Mouse (Mus musculus): ENCODE data around the gene Fam131c. TPM values are rescaled to one million over a fixed set of nuclear protein-coding genes. Genes with fewer than 3 reads are reported as not detected.

Gene Fam131c
- polyA plus RNA-seq, 1 experiment, result 1.8 TPM

GRCm38 (mm10) chr4:141353868-141354267 lies 14.2 kb upstream of the Fam131c start:
- Histone ChIP-seq H3K4me3 (ENCODE audit: insufficient read depth, low read depth, low read length) (no peak overlapping the region), H3K36me3 (ENCODE audit: control insufficient read depth, insufficient read depth, low read length) (no peaks in the 10 kb centered on the region), H3K4me1 (ENCODE audit: control insufficient read depth, insufficient read depth, low read length) (peaks cover 9% of the 10 kb centered on the region), H3K27me3 (replicated peaks; ENCODE audit: control insufficient read depth, insufficient read depth, low read length) (no peaks in the 10 kb centered on the region), H3K27ac (ENCODE audit: insufficient read depth, low read depth, low read length) (peak overlapping the region; percentile 22)
- WGBS, result 48% methylated on average over 8 of the region's 8 CpGs
- peak; percentile 72 for DNase-seq
- TF ChIP-seq POLR2A (IDR thresholded peaks at IDR 0.05; ENCODE audit: low read depth, low read length) (no peak), CTCF (conservative IDR thresholded peaks at IDR 0.05; ENCODE audit: insufficient read depth, insufficient read length, low read depth, low read length) (no peak)

- Histone ChIP-seq H3K4me3 (ENCODE audit: insufficient read depth, low read depth, low read length) (no peak overlapping the region), H3K4me1 (ENCODE audit: control insufficient read depth, insufficient read depth, low read length) (peaks cover 8% of the 10 kb centered on the region), H3K27ac (ENCODE audit: insufficient read depth, low read depth, low read length) (no peak overlapping the region), H3K36me3 (ENCODE audit: control insufficient read depth, insufficient read depth, low read length) (no peaks in the 10 kb centered on the region), H3K27me3 (replicated peaks; ENCODE audit: control insufficient read depth, insufficient read depth, low read length) (no peaks in the 10 kb centered on the region)
- TF ChIP-seq CTCF (conservative IDR thresholded peaks at IDR 0.05; ENCODE audit: insufficient read depth, insufficient read length, low read depth, low read length) (no peak), POLR2A (IDR thresholded peaks at IDR 0.05; ENCODE audit: low read depth, low read length) (no peak)
- DNase-seq, result no peak
These were observed 10.2 kb upstream of the Fam131c start for GRCm38 (mm10) chr4:141357811-141358210.

- 96% methylated on average over 6 of the region's 6 CpGs for WGBS
- no peak for TF ChIP-seq CTCF (conservative IDR thresholded peaks at IDR 0.05; ENCODE audit: insufficient read depth, insufficient read length, low read depth, low read length)
- no peak for TF ChIP-seq POLR2A (IDR thresholded peaks at IDR 0.05; ENCODE audit: low read depth, low read length)
- H3K4me3 ChIP-seq (ENCODE audit: insufficient read depth, low read depth, low read length), result no peak overlapping the region
These were observed 8.8 kb upstream of the Fam131c start for GRCm38 (mm10) chr4:141359222-141359621.

GRCm38 (mm10) chr4:141360846-141361245 lies 7.2 kb upstream of the Fam131c start:
- TF ChIP-seq POLR2A (IDR thresholded peaks at IDR 0.05; ENCODE audit: low read depth, low read length), result no peak
- peak; percentile 58 for TF ChIP-seq CTCF (conservative IDR thresholded peaks at IDR 0.05; ENCODE audit: insufficient read depth, insufficient read length, low read depth, low read length)
- Histone ChIP-seq H3K4me1 (ENCODE audit: control insufficient read depth, insufficient read depth, low read length) (peaks cover 3% of the 10 kb centered on the region; the same call in 1 of the 2 replicates), H3K27me3 (replicated peaks; ENCODE audit: control insufficient read depth, insufficient read depth, low read length) (no peaks in the 10 kb centered on the region), H3K4me3 (ENCODE audit: insufficient read depth, low read depth, low read length) (no peak overlapping the region), H3K36me3 (ENCODE audit: control insufficient read depth, insufficient read depth, low read length) (no peaks in the 10 kb centered on the region), H3K27ac (ENCODE audit: insufficient read depth, low read depth, low read length) (no peak overlapping the region)
- WGBS, result 52% methylated on average over 7 of the region's 7 CpGs
- DNase-seq, result no peak

More at GRCm38 (mm10) chr4:141359222-141359621, 8.8 kb upstream of the Fam131c start:
- Histone ChIP-seq H3K36me3 (ENCODE audit: control insufficient read depth, insufficient read depth, low read length) (no peaks in the 10 kb centered on the region), H3K4me1 (ENCODE audit: control insufficient read depth, insufficient read depth, low read length) (no peaks in the 10 kb centered on the region), H3K27ac (ENCODE audit: insufficient read depth, low read depth, low read length) (no peak overlapping the region), H3K27me3 (replicated peaks; ENCODE audit: control insufficient read depth, insufficient read depth, low read length) (no peaks in the 10 kb centered on the region)
- DNase-seq, result no peak

GRCm38 (mm10) chr4:141362937-141363548 lies 5.0 kb upstream of the Fam131c start:
- Histone ChIP-seq H3K4me1 (ENCODE audit: control insufficient read depth, insufficient read depth, low read length) (peaks cover 3% of the 10 kb centered on the region; the same call in 1 of the 2 replicates), H3K27me3 (replicated peaks; ENCODE audit: control insufficient read depth, insufficient read depth, low read length) (no peaks in the 10 kb centered on the region), H3K4me3 (ENCODE audit: insufficient read depth, low read depth, low read length) (no peak overlapping the region), H3K27ac (ENCODE audit: insufficient read depth, low read depth, low read length) (no peak overlapping the region), H3K36me3 (ENCODE audit: control insufficient read depth, insufficient read depth, low read length) (no peaks in the 10 kb centered on the region)
- WGBS, result 25% methylated on average over 11 of the region's 11 CpGs
- DNase-seq, result peak; percentile 91
- no peak for TF ChIP-seq POLR2A (IDR thresholded peaks at IDR 0.05; ENCODE audit: low read depth, low read length)
- TF ChIP-seq CTCF (conservative IDR thresholded peaks at IDR 0.05; ENCODE audit: insufficient read depth, insufficient read length, low read depth, low read length), result peak; percentile 86

GRCm38 (mm10) chr4:141365126-141365525 lies 2.9 kb upstream of the Fam131c start:
- Histone ChIP-seq H3K36me3 (ENCODE audit: control insufficient read depth, insufficient read depth, low read length) (no peaks in the 10 kb centered on the region), H3K27me3 (replicated peaks; ENCODE audit: control insufficient read depth, insufficient read depth, low read length) (no peaks in the 10 kb centered on the region), H3K4me1 (ENCODE audit: control insufficient read depth, insufficient read depth, low read length) (peaks cover 3% of the 10 kb centered on the region; the same call in 1 of the 2 replicates), H3K27ac (ENCODE audit: insufficient read depth, low read depth, low read length) (no peak overlapping the region), H3K4me3 (ENCODE audit: insufficient read depth, low read depth, low read length) (no peak overlapping the region)
- DNase-seq, result peak; percentile 80
- no peak for TF ChIP-seq CTCF (conservative IDR thresholded peaks at IDR 0.05; ENCODE audit: insufficient read depth, insufficient read length, low read depth, low read length)
- TF ChIP-seq POLR2A (IDR thresholded peaks at IDR 0.05; ENCODE audit: low read depth, low read length), result no peak
- 34% methylated on average over 8 of the region's 8 CpGs for whole genome bisulfite sequencing

GRCm38 (mm10) chr4:141365876-141366275 lies 2.1 kb upstream of the Fam131c start:
- Histone ChIP-seq H3K4me1 (ENCODE audit: control insufficient read depth, insufficient read depth, low read length) (peaks cover 3% of the 10 kb centered on the region; the same call in 1 of the 2 replicates), H3K27ac (ENCODE audit: insufficient read depth, low read depth, low read length) (no peak overlapping the region), H3K4me3 (ENCODE audit: insufficient read depth, low read depth, low read length) (no peak overlapping the region), H3K27me3 (replicated peaks; ENCODE audit: control insufficient read depth, insufficient read depth, low read length) (no peaks in the 10 kb centered on the region), H3K36me3 (ENCODE audit: control insufficient read depth, insufficient read depth, low read length) (no peaks in the 10 kb centered on the region)
- TF ChIP-seq CTCF (conservative IDR thresholded peaks at IDR 0.05; ENCODE audit: insufficient read depth, insufficient read length, low read depth, low read length) (no peak), POLR2A (IDR thresholded peaks at IDR 0.05; ENCODE audit: low read depth, low read length) (no peak)
- WGBS, result 79% methylated on average over 7 of the region's 7 CpGs
- DNase-seq, result no peak

Data from kidney, adult 2 months (tissue).